Mouse (Mus musculus): ENCODE results near the gene Cdh6. TPM values are rescaled to one million over a fixed set of nuclear protein-coding genes. Genes with fewer than 3 reads are reported as not detected.

Cdh6 gene
- total RNA-seq, 1 experiment = 1.6 TPM

- in situ Hi-C loops (cut with MboI; ENCODE audit: low sequenced_read_pairs in 2 of 2, unreplicated experiment in 2 of 2) = no loop called here
- no peak overlapping the region for H3K4me3 ChIP-seq (ENCODE audit: insufficient read depth in 1 of 2, low read depth in 1 of 2, low read length in 2 of 2, poor library complexity in 1 of 2, severe bottlenecking in 1 of 2)
- no peaks in the 10 kb centered on the region for H3K9me3 ChIP-seq (ENCODE audit: control insufficient read depth, insufficient read depth, low read depth, low read length)
- TF ChIP-seq ZNF384 (IDR thresholded peaks at IDR 0.05; ENCODE audit: low read depth, low read length) (no peak), HCFC1 (IDR thresholded peaks at IDR 0.05; ENCODE audit: borderline replicate concordance, insufficient read depth, low read length) (no peak), MAFK (IDR thresholded peaks at IDR 0.05; ENCODE audit: insufficient read depth, low read depth, low read length) (no peak)
- H3K36me3 ChIP-seq (ENCODE audit: control insufficient read depth, insufficient read depth, low read length, poor library complexity, severe bottlenecking) = no peaks in the 10 kb centered on the region
- H3K4me1 ChIP-seq (ENCODE audit: control insufficient read depth in 2 of 2, insufficient read depth in 2 of 2, low read length in 2 of 2, poor library complexity in 1 of 2) = no peaks in the 10 kb centered on the region
- no peak for DNase-seq (ENCODE audit: low read depth, low spot score)
- H3K27ac ChIP-seq (ENCODE audit: insufficient read depth, low read depth, low read length, poor library complexity, severe bottlenecking) = no peak overlapping the region
- H3K9ac ChIP-seq (ENCODE audit: insufficient read depth, low read depth, low read length, poor library complexity, severe bottlenecking) = no peak overlapping the region
These were observed 125.6 kb downstream of the Cdh6 start for GRCm38 (mm10) chr15:13047910-13048309.

GRCm38 (mm10) chr15:13034436-13034835, 139.0 kb downstream of the Cdh6 start:
- H3K36me3 ChIP-seq (ENCODE audit: control insufficient read depth, insufficient read depth, low read length, poor library complexity, severe bottlenecking) = no peaks in the 10 kb centered on the region
- H3K27ac ChIP-seq (ENCODE audit: insufficient read depth, low read depth, low read length, poor library complexity, severe bottlenecking) = no peak overlapping the region
- no peak for DNase-seq (ENCODE audit: low read depth, low spot score)
- H3K9ac ChIP-seq (ENCODE audit: insufficient read depth, low read depth, low read length, poor library complexity, severe bottlenecking) = no peak overlapping the region
- H3K4me3 ChIP-seq (ENCODE audit: insufficient read depth in 1 of 2, low read depth in 1 of 2, low read length in 2 of 2, poor library complexity in 1 of 2, severe bottlenecking in 1 of 2) = peak overlapping the region in 1 of 2 experiments; percentile 42; a peak in 2 of 4 replicates
- TF ChIP-seq HCFC1 (IDR thresholded peaks at IDR 0.05; ENCODE audit: borderline replicate concordance, insufficient read depth, low read length) = no peak
- TF ChIP-seq CHD2 (IDR thresholded peaks at IDR 0.05; ENCODE audit: low read depth, low read length) = no peak
- TF ChIP-seq ZNF384 (IDR thresholded peaks at IDR 0.05; ENCODE audit: low read depth, low read length) = no peak
- TF ChIP-seq MAFK (IDR thresholded peaks at IDR 0.05; ENCODE audit: insufficient read depth, low read depth, low read length) = no peak
- no peak for TF ChIP-seq ZC3H11A (IDR thresholded peaks at IDR 0.05; ENCODE audit: borderline replicate concordance, low read depth, low read length)
- H3K4me1 ChIP-seq (ENCODE audit: control insufficient read depth in 2 of 2, insufficient read depth in 2 of 2, low read length in 2 of 2, poor library complexity in 1 of 2) = no peaks in the 10 kb centered on the region
- in situ Hi-C loops (cut with MboI; ENCODE audit: low sequenced_read_pairs in 2 of 2, unreplicated experiment in 2 of 2) = no loop called here
- no peaks in the 10 kb centered on the region for H3K9me3 ChIP-seq (ENCODE audit: control insufficient read depth, insufficient read depth, low read depth, low read length)

- in situ Hi-C loops (cut with MboI; ENCODE audit: low sequenced_read_pairs in 2 of 2, unreplicated experiment in 2 of 2) = no loop called here
- TF ChIP-seq ZC3H11A (IDR thresholded peaks at IDR 0.05; ENCODE audit: borderline replicate concordance, low read depth, low read length) (no peak), ZNF384 (IDR thresholded peaks at IDR 0.05; ENCODE audit: low read depth, low read length) (no peak), CHD2 (IDR thresholded peaks at IDR 0.05; ENCODE audit: low read depth, low read length) (no peak), HCFC1 (IDR thresholded peaks at IDR 0.05; ENCODE audit: borderline replicate concordance, insufficient read depth, low read length) (no peak), MAFK (IDR thresholded peaks at IDR 0.05; ENCODE audit: insufficient read depth, low read depth, low read length) (no peak)
- no peak for DNase-seq (ENCODE audit: low read depth, low spot score)
- no peak overlapping the region for H3K27ac ChIP-seq (ENCODE audit: insufficient read depth, low read depth, low read length, poor library complexity, severe bottlenecking)
- no peaks in the 10 kb centered on the region for H3K36me3 ChIP-seq (ENCODE audit: control insufficient read depth, insufficient read depth, low read length, poor library complexity, severe bottlenecking)
- H3K9ac ChIP-seq (ENCODE audit: insufficient read depth, low read depth, low read length, poor library complexity, severe bottlenecking) = no peak overlapping the region
- H3K4me1 ChIP-seq (ENCODE audit: control insufficient read depth in 2 of 2, insufficient read depth in 2 of 2, low read length in 2 of 2, poor library complexity in 1 of 2) = no peaks in the 10 kb centered on the region
- H3K9me3 ChIP-seq (ENCODE audit: control insufficient read depth, insufficient read depth, low read depth, low read length) = no peaks in the 10 kb centered on the region
- H3K4me3 ChIP-seq (ENCODE audit: insufficient read depth in 1 of 2, low read depth in 1 of 2, low read length in 2 of 2, poor library complexity in 1 of 2, severe bottlenecking in 1 of 2) = no peak overlapping the region
These were observed 142.8 kb downstream of the Cdh6 start for GRCm38 (mm10) chr15:13030641-13031040.

DNA sequence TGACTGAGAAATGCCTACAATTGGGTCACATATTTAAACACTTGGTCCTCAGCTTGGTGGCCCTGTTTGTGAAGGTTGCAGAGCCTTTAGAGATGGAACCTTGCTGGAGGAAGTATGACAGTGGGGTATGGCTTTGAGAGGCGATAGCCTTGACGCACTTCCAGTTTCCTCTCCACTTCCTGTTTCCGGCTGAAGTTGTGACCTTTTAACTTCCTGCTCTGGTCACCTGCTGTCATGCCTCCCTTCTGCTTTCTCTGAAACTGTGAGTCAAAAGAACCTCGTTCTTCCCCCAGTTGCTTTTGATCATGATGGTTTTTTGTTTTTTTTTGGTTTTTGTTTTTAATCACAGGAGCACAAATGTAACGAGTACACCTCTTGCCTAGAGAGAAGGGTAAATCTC, 146.0 kb downstream of the Cdh6 start:
- H3K4me1 ChIP-seq (ENCODE audit: control insufficient read depth in 2 of 2, insufficient read depth in 2 of 2, low read length in 2 of 2, poor library complexity in 1 of 2) = no peaks in the 10 kb centered on the region
- H3K27ac ChIP-seq (ENCODE audit: insufficient read depth, low read depth, low read length, poor library complexity, severe bottlenecking) = no peak overlapping the region
- no peak for DNase-seq (ENCODE audit: low read depth, low spot score)
- H3K9ac ChIP-seq (ENCODE audit: insufficient read depth, low read depth, low read length, poor library complexity, severe bottlenecking) = no peak overlapping the region
- no peaks in the 10 kb centered on the region for H3K9me3 ChIP-seq (ENCODE audit: control insufficient read depth, insufficient read depth, low read depth, low read length)
- H3K36me3 ChIP-seq (ENCODE audit: control insufficient read depth, insufficient read depth, low read length, poor library complexity, severe bottlenecking) = no peaks in the 10 kb centered on the region
- no peak overlapping the region for H3K4me3 ChIP-seq (ENCODE audit: insufficient read depth in 1 of 2, low read depth in 1 of 2, low read length in 2 of 2, poor library complexity in 1 of 2, severe bottlenecking in 1 of 2)
- in situ Hi-C loops (cut with MboI; ENCODE audit: low sequenced_read_pairs in 2 of 2, unreplicated experiment in 2 of 2) = no loop called here
- TF ChIP-seq ZC3H11A (IDR thresholded peaks at IDR 0.05; ENCODE audit: borderline replicate concordance, low read depth, low read length) = no peak
- no peak for TF ChIP-seq HCFC1 (IDR thresholded peaks at IDR 0.05; ENCODE audit: borderline replicate concordance, insufficient read depth, low read length)
- no peak for TF ChIP-seq ZNF384 (IDR thresholded peaks at IDR 0.05; ENCODE audit: low read depth, low read length)
- TF ChIP-seq MAFK (IDR thresholded peaks at IDR 0.05; ENCODE audit: insufficient read depth, low read depth, low read length) = no peak
- TF ChIP-seq CHD2 (IDR thresholded peaks at IDR 0.05; ENCODE audit: low read depth, low read length) = no peak

DNA sequence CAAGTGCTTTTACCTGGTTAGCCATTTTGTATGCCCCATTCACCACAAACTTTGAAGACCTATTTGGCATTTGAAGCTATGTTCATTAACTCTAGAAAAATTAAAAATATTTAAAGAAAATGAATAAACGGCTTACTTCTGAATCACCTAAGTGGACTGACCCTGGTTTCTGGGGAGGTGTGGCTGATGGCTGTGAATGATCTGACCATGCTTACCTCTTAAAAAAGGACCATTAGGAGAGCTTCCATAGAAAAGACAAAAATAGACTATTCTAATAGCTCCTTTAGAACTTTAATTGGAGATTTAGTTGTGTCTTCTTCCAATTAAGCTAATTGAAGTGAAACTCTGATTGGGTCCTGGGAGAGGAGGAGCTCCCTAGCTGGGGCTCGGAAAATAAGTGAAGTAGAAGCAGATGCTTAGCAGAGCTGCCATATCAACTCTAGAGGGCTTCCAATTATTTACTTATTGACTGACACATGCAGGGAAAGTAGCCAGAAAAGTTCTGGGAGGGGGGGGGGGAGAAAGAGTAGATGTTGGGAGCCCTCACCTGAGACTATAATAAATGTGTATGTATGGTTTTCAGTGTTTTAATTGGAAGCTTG, 156.6 kb downstream of the Cdh6 start:
- no peaks in the 10 kb centered on the region for H3K9me3 ChIP-seq (ENCODE audit: control insufficient read depth, insufficient read depth, low read depth, low read length)
- H3K4me3 ChIP-seq (ENCODE audit: insufficient read depth in 1 of 2, low read depth in 1 of 2, low read length in 2 of 2, poor library complexity in 1 of 2, severe bottlenecking in 1 of 2) = no peak overlapping the region
- TF ChIP-seq ZNF384 (IDR thresholded peaks at IDR 0.05; ENCODE audit: low read depth, low read length) (no peak), CHD2 (IDR thresholded peaks at IDR 0.05; ENCODE audit: low read depth, low read length) (no peak), HCFC1 (IDR thresholded peaks at IDR 0.05; ENCODE audit: borderline replicate concordance, insufficient read depth, low read length) (no peak), MAFK (IDR thresholded peaks at IDR 0.05; ENCODE audit: insufficient read depth, low read depth, low read length) (no peak), ZC3H11A (IDR thresholded peaks at IDR 0.05; ENCODE audit: borderline replicate concordance, low read depth, low read length) (no peak)
- no peak for DNase-seq (ENCODE audit: low read depth, low spot score)
- no peaks in the 10 kb centered on the region for H3K36me3 ChIP-seq (ENCODE audit: control insufficient read depth, insufficient read depth, low read length, poor library complexity, severe bottlenecking)
- in situ Hi-C loops (cut with MboI; ENCODE audit: low sequenced_read_pairs in 2 of 2, unreplicated experiment in 2 of 2) = no loop called here
- no peaks in the 10 kb centered on the region for H3K4me1 ChIP-seq (ENCODE audit: control insufficient read depth in 2 of 2, insufficient read depth in 2 of 2, low read length in 2 of 2, poor library complexity in 1 of 2)
- no peak overlapping the region for H3K27ac ChIP-seq (ENCODE audit: insufficient read depth, low read depth, low read length, poor library complexity, severe bottlenecking)
- H3K9ac ChIP-seq (ENCODE audit: insufficient read depth, low read depth, low read length, poor library complexity, severe bottlenecking) = no peak overlapping the region

Data from ES-E14 (cell line).